Mouse (Mus musculus): Measurements from ENCODE around the gene Il4ra.

Il4ra gene

GRCm38 (mm10) chr7:125573849-125574248 lies 21.9 kb downstream of the Il4ra start:
- no peak for DNase-seq (ENCODE audit: low spot score)

- DNase-seq (ENCODE audit: low spot score): no peak
Measured at GRCm38 (mm10) chr7:125574832-125575231, 22.9 kb downstream of the Il4ra start.

- DNase-seq (ENCODE audit: low spot score): no peak
Measured at GRCm38 (mm10) chr7:125575738-125576540, 24.0 kb downstream of the Il4ra start.

GRCm38 (mm10) chr7:125576982-125577381 lies 25.1 kb downstream of the Il4ra start:
- peak; percentile 79 for DNase-seq (ENCODE audit: low spot score)

- DNase-seq (ENCODE audit: low spot score): no peak
Measured at GRCm38 (mm10) chr7:125577486-125578088, 25.7 kb downstream of the Il4ra start.

GRCm38 (mm10) chr7:125578106-125578505 lies 26.2 kb downstream of the Il4ra start:
- no peak for DNase-seq (ENCODE audit: low spot score)

GRCm38 (mm10) chr7:125579545-125580219 lies 27.8 kb downstream of the Il4ra start:
- DNase-seq (ENCODE audit: low spot score): no peak

- no peak for DNase-seq (ENCODE audit: low spot score)
Measured at GRCm38 (mm10) chr7:125580220-125580549, 28.3 kb downstream of the Il4ra start.

GRCm38 (mm10) chr7:125580625-125581316 lies 28.9 kb downstream of the Il4ra start:
- no peak for DNase-seq (ENCODE audit: low spot score)

GRCm38 (mm10) chr7:125581317-125581672 lies 29.4 kb downstream of the Il4ra start:
- peak; percentile 90 for DNase-seq (ENCODE audit: low spot score)

- DNase-seq (ENCODE audit: low spot score): no peak
Measured at GRCm38 (mm10) chr7:125583325-125584004, 31.5 kb downstream of the Il4ra start.

- no peak for DNase-seq (ENCODE audit: low spot score)
Measured at GRCm38 (mm10) chr7:125584005-125584369, 32.1 kb downstream of the Il4ra start.

GRCm38 (mm10) chr7:125586355-125586754 lies 34.4 kb downstream of the Il4ra start:
- no peak for DNase-seq (ENCODE audit: low spot score)

- DNase-seq (ENCODE audit: low spot score): no peak
Measured at GRCm38 (mm10) chr7:125588721-125589120, 36.8 kb downstream of the Il4ra start.

GRCm38 (mm10) chr7:125589896-125590295 lies 38.0 kb downstream of the Il4ra start:
- DNase-seq (ENCODE audit: low spot score): no peak

GRCm38 (mm10) chr7:125593831-125594230 lies 41.9 kb downstream of the Il4ra start:
- DNase-seq (ENCODE audit: low spot score): no peak

GRCm38 (mm10) chr7:125596406-125596805 lies 44.5 kb downstream of the Il4ra start:
- DNase-seq (ENCODE audit: low spot score): no peak

- no peak for DNase-seq (ENCODE audit: low spot score)
Measured at GRCm38 (mm10) chr7:125597083-125597482, 45.2 kb downstream of the Il4ra start.

- DNase-seq (ENCODE audit: low spot score): no peak
Measured at GRCm38 (mm10) chr7:125597516-125598347, 45.8 kb downstream of the Il4ra start.

- no peak for DNase-seq (ENCODE audit: low spot score)
Measured at GRCm38 (mm10) chr7:125599373-125599973, 47.6 kb downstream of the Il4ra start.

- DNase-seq (ENCODE audit: low spot score): no peak
Measured at GRCm38 (mm10) chr7:125600136-125600535, 48.2 kb downstream of the Il4ra start.
